Mouse (Mus musculus) CD4-positive, CD25-positive, alpha-beta regulatory T cell, adult 4 months (primary cell): Measurements from ENCODE around the gene Ptprg. TPM values are rescaled to one million over a fixed set of nuclear protein-coding genes. Genes with fewer than 3 reads are reported as not detected.

ENCODE experiments used
- ATAC-seq: one replicate; pipeline ENCODE4 v1.8.0; 2017
- polyA plus RNA-seq, 2 experiments: library from polyadenylated mRNA; unstranded; fragments of 100-300 nt; shearing (Covaris generic); gene quantifications; one replicate each; pipeline ENCODE4 v1.2.1; 2017

The Ptprg gene
- polyA plus RNA-seq, result not detected

- no peak for ATAC-seq
Observed at GRCm38 (mm10) chr14:11553273-11553665, at the start of gene Ptprg. Gene Ptprg, plus strand, starts transcription at chr14:11553532.

- ATAC-seq, result no peak
Observed at GRCm38 (mm10) chr14:11503803-11504365, 49.4 kb upstream of the Ptprg start.

- no peak for ATAC-seq
Observed at GRCm38 (mm10) chr14:11510173-11510572, 43.2 kb upstream of the Ptprg start.

- no peak for ATAC-seq
Observed at GRCm38 (mm10) chr14:11519171-11519570, 34.2 kb upstream of the Ptprg start.

- ATAC-seq, result no peak
Observed at GRCm38 (mm10) chr14:11523052-11523451, 30.3 kb upstream of the Ptprg start.

GRCm38 (mm10) chr14:11529591-11529990, 23.7 kb upstream of the Ptprg start:
- ATAC-seq, result no peak

GRCm38 (mm10) chr14:11534456-11534855, 18.9 kb upstream of the Ptprg start:
- ATAC-seq, result no peak

- no peak for ATAC-seq
Observed at GRCm38 (mm10) chr14:11536121-11536520, 17.2 kb upstream of the Ptprg start.

- ATAC-seq, result no peak
Observed at GRCm38 (mm10) chr14:11551892-11552291, 1.4 kb upstream of the Ptprg start.

- no peak for ATAC-seq
Observed at GRCm38 (mm10) chr14:11552521-11553272, 635 bp upstream of the Ptprg start.

GRCm38 (mm10) chr14:11553679-11554305, 460 bp downstream of the Ptprg start:
- ATAC-seq, result no peak

- no peak for ATAC-seq
Observed at GRCm38 (mm10) chr14:11554306-11555041, 1.1 kb downstream of the Ptprg start.

GRCm38 (mm10) chr14:11555061-11555501, 1.7 kb downstream of the Ptprg start:
- no peak for ATAC-seq

- no peak for ATAC-seq
Observed at GRCm38 (mm10) chr14:11555521-11556355, 2.4 kb downstream of the Ptprg start.

- ATAC-seq, result no peak
Observed at GRCm38 (mm10) chr14:11556356-11557130, 3.2 kb downstream of the Ptprg start.

GRCm38 (mm10) chr14:11558496-11558895, 5.2 kb downstream of the Ptprg start:
- no peak for ATAC-seq

GRCm38 (mm10) chr14:11560641-11561232, 7.4 kb downstream of the Ptprg start:
- no peak for ATAC-seq

GRCm38 (mm10) chr14:11561397-11561796, 8.1 kb downstream of the Ptprg start:
- ATAC-seq, result no peak

- ATAC-seq, result no peak
Observed at GRCm38 (mm10) chr14:11562870-11563269, 9.5 kb downstream of the Ptprg start.

GRCm38 (mm10) chr14:11563656-11564055, 10.3 kb downstream of the Ptprg start:
- ATAC-seq, result no peak

- no peak for ATAC-seq
Observed at GRCm38 (mm10) chr14:11564456-11564855, 11.1 kb downstream of the Ptprg start.
